Mouse (Mus musculus) adrenal gland, adult 10 weeks (tissue): ENCODE measurements around the gene Xirp1. TPM values are rescaled to one million over a fixed set of nuclear protein-coding genes. Genes with fewer than 3 reads are reported as not detected.

Experiments used
- polyA plus RNA-seq: library from polyadenylated mRNA; stranded (reverse); fragments of 350-450 nt; fragmentation: Illumina TruSeq; extraction: RNeasy Lipid Tissue Mini Kit (QIAGEN cat#74804); gene quantifications from one replicate; pipeline ENCODE4 v1.2.3, GENCODE M21; 2014; ENCODE audit warnings: low read depth, low replicate concordance

Gene Xirp1
- not detected for polyA plus RNA-seq

GRCm38 (mm10) chr9:120023086-120023811, at the start of gene Xirp1:
TSS of gene Xirp1 (minus strand) at chr9:120023598.

GRCm38 (mm10) chr9:120069779-120070178, 46.4 kb upstream of the Xirp1 start, which contains the start of gene Cx3cr1:
TSS of gene Cx3cr1 (minus strand) at chr9:120069879.

GRCm38 (mm10) chr9:119984536-119985011, 38.8 kb downstream of the Xirp1 start, which contains the start of gene Csrnp1:
TSS of gene Csrnp1 (minus strand) at chr9:119984658.

Other genes with a start within 250 kb of the Xirp1 start
- gene Scn11a, start 198.1 kb downstream of the Xirp1 start, polyA plus RNA-seq, result not detected
- gene Wdr48, start 128.7 kb downstream of the Xirp1 start, polyA plus RNA-seq, result 66.4 TPM
- 5.4 TPM for gene Gorasp1, start 86.0 kb downstream of the Xirp1 start, polyA plus RNA-seq
- not detected for gene Ttc21a, start 86.0 kb downstream of the Xirp1 start, polyA plus RNA-seq
- not detected for gene Csrnp1, start 38.9 kb downstream of the Xirp1 start, polyA plus RNA-seq
- gene Cx3cr1, start 46.3 kb upstream of the Xirp1 start, polyA plus RNA-seq, result 9.1 TPM
- gene Ccr8, start 68.5 kb upstream of the Xirp1 start, polyA plus RNA-seq, result not detected
- gene Slc25a38, start 86.8 kb upstream of the Xirp1 start, polyA plus RNA-seq, result 3.2 TPM
- 79.8 TPM for gene Rpsa, start 104.1 kb upstream of the Xirp1 start, polyA plus RNA-seq
- not detected for gene Mobp, start 126.1 kb upstream of the Xirp1 start, polyA plus RNA-seq